Mouse (Mus musculus) kidney, adult 2 months (tissue): ENCODE measurements at regions not wholly inside any gene's neighbourhood (a gene's known extent, or its start where the extent isn't known, plus 50 kb on each side); places are given as distances from the start of the nearest gene placed in this dataset.

Source experiments
- DNase-seq: peaks from one replicate; pipeline ENCODE4 v3.0.0; 2021
- H3K27ac ChIP-seq: fragments of 200-500 bp; 2 replicates; pipeline ENCODE4 v1.5.1; 2012; ENCODE audit warnings: low read depth, low read length, control low read depth, inconsistent platforms; ENCODE audit not compliant: insufficient read depth
- H3K27me3 ChIP-seq: fragments of 200-500 bp; replicated peaks from 2 replicates; pipeline ENCODE4 v1.6.1; 2012; ENCODE audit warnings: mild to moderate bottlenecking, moderate library complexity, low read length, inconsistent platforms; ENCODE audit not compliant: control insufficient read depth, insufficient read depth
- H3K36me3 ChIP-seq: fragments of 200-500 bp; 2 replicates; pipeline ENCODE4 v1.6.1; 2012; ENCODE audit warnings: mild to moderate bottlenecking, moderate library complexity, low read length, inconsistent platforms; ENCODE audit not compliant: control insufficient read depth, insufficient read depth
- H3K4me1 ChIP-seq: fragments of 200-500 bp; 2 replicates; pipeline ENCODE4 v1.6.1; 2011; ENCODE audit warnings: low read length; ENCODE audit not compliant: control insufficient read depth, insufficient read depth
- H3K4me3 ChIP-seq: fragments of 200-500 bp; 2 replicates; pipeline ENCODE4 v1.5.1; 2011; ENCODE audit warnings: mild to moderate bottlenecking, low read depth, low read length, control low read depth; ENCODE audit not compliant: insufficient read depth
- CTCF ChIP-seq: fragments of 200-500 bp; conservative IDR thresholded peaks from 2 replicates; pipeline ENCODE4 v1.5.1; 2011; ENCODE audit warnings: low read depth, mild to moderate bottlenecking, control low read depth, low read length, moderate library complexity, mixed read lengths; ENCODE audit not compliant: insufficient read depth, insufficient read length
- POLR2A ChIP-seq: fragments of 200-500 bp; IDR thresholded peaks from one replicate; pipeline ENCODE4 v1.6.1; 2011; ENCODE audit warnings: low read depth, low read length, control low read depth
- WGBS: fragments of 180-500 bp; shearing (Covaris S2); methylation state at CpG from one replicate; pipeline ENCODE4 v1.1.7; 2018; 5-methylcytosine and 5-hydroxymethylcytosine counted together

DNA sequence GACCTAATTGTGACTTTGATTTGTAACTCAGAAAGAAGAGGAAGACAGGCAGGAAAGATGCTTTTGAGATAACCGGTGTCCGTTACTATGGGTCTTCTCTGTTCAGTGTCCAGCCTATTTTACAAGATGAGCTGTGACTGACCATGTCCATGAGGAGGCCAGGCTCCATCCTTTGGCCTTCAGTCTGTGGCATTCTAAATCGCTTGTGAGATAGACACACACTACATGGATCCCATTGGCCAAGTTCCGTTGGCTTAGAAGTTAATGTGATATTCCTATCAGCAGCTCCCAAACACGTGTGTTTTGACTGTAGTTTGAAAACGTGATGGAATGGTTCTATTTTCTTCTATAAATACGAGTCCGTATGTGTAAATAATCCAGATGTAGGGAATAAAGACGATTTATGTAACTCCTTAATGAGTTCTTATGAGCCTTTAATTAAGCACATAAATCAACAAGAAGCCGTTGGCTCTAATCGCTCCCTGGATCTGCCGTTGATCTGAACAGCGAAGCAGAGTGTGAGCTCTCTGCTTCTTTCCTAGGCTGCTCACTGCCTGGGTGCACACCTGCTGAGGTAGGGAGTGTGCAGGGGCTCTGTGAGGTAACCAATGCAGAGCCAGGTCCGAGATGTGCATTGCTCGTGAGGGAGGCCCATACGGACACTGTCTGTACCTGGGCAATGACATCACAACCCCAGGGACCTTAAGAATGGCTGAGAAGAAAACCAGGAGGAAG is 272.4 kb upstream of the BB014433 start:
- no peaks in the 10 kb centered on the region for H3K36me3 ChIP-seq
- WGBS = 32% methylated on average over 16 of the region's 16 CpGs

GRCm38 (mm10) chr8:15313481-15313880 is 267.6 kb upstream of the BB014433 start:
- H3K36me3 ChIP-seq = no peaks in the 10 kb centered on the region
- DNase-seq = no peak
- H3K4me3 ChIP-seq = no peak overlapping the region
- 84% methylated on average over 5 of the region's 5 CpGs for WGBS
- no peaks in the 10 kb centered on the region for H3K4me1 ChIP-seq
- no peak for TF ChIP-seq POLR2A
- TF ChIP-seq CTCF = no peak
- no peak overlapping the region for H3K27ac ChIP-seq
- H3K27me3 ChIP-seq = no peaks in the 10 kb centered on the region

More for the DNA sequence above, 272.4 kb upstream of the BB014433 start:
- Histone ChIP-seq H3K4me3 (no peak overlapping the region), H3K4me1 (no peaks in the 10 kb centered on the region), H3K27ac (no peak overlapping the region), H3K27me3 (no peaks in the 10 kb centered on the region)
- TF ChIP-seq CTCF (no peak), POLR2A (no peak)
- no peak for DNase-seq

- Histone ChIP-seq H3K36me3 (no peaks in the 10 kb centered on the region), H3K27ac (no peak overlapping the region), H3K4me1 (no peaks in the 10 kb centered on the region), H3K27me3 (no peaks in the 10 kb centered on the region), H3K4me3 (no peak overlapping the region)
- DNase-seq = no peak
- no peak for TF ChIP-seq CTCF
- no peak for TF ChIP-seq POLR2A
- 66% methylated on average over 4 of the region's 4 CpGs for WGBS
These were observed 265.6 kb upstream of the BB014433 start for GRCm38 (mm10) chr8:15311509-15311908.

GRCm38 (mm10) chr8:15311045-15311444 is 265.2 kb upstream of the BB014433 start:
- Histone ChIP-seq H3K27ac (no peak overlapping the region), H3K4me3 (no peak overlapping the region), H3K27me3 (no peaks in the 10 kb centered on the region), H3K4me1 (no peaks in the 10 kb centered on the region), H3K36me3 (no peaks in the 10 kb centered on the region)
- 48% methylated on average over 7 of the region's 7 CpGs for WGBS
- TF ChIP-seq POLR2A (no peak), CTCF (no peak)
- no peak for DNase-seq

DNA sequence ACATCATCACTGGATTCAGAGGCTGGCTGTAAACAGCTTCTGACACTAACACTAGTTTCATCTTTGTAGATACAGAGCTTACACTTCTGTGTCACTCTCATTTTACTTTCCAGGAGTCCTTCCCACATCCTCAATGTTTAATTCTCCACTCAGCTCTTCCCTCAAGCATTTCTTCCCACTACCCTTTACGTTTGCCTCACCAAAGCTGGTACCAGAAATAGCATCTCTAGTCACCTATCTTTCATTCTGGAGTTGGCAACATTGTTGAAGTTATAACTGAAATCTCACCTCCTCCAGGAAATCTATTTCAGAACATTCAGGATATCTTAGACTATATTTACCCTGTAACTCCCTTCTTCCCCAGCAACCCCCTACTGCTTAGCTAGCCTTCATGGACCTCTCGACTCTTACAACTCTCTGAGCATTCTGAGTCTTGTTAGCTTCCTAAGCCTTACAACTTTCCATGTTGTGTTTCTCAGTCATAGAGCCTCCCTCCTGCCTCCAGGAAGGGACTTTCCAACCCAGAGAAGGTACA is 258.3 kb upstream of the BB014433 start:
- Histone ChIP-seq H3K36me3 (no peaks in the 10 kb centered on the region), H3K4me1 (no peaks in the 10 kb centered on the region), H3K27me3 (no peaks in the 10 kb centered on the region), H3K27ac (no peak overlapping the region), H3K4me3 (no peak overlapping the region)
- 71% methylated on average over 2 of the region's 2 CpGs for WGBS
- no peak for DNase-seq
- no peak for TF ChIP-seq CTCF
- TF ChIP-seq POLR2A = no peak

- WGBS = 20% methylated on average over 5 of the region's 5 CpGs
- no peaks in the 10 kb centered on the region for H3K27me3 ChIP-seq
- H3K27ac ChIP-seq = no peak overlapping the region
- no peaks in the 10 kb centered on the region for H3K4me1 ChIP-seq
- TF ChIP-seq CTCF (no peak), POLR2A (no peak)
- no peaks in the 10 kb centered on the region for H3K36me3 ChIP-seq
- H3K4me3 ChIP-seq = no peak overlapping the region
- DNase-seq = no peak
These were observed 227.9 kb upstream of the BB014433 start for GRCm38 (mm10) chr8:15273775-15274174.

GRCm38 (mm10) chr8:15271793-15272587 is 226.1 kb upstream of the BB014433 start:
- Histone ChIP-seq H3K4me1 (no peaks in the 10 kb centered on the region), H3K27me3 (no peaks in the 10 kb centered on the region), H3K4me3 (no peak overlapping the region), H3K27ac (no peak overlapping the region), H3K36me3 (no peaks in the 10 kb centered on the region)
- 34% methylated on average over 17 of the region's 17 CpGs for WGBS
- no peak for DNase-seq
- TF ChIP-seq CTCF = no peak
- no peak for TF ChIP-seq POLR2A
